Mouse (Mus musculus) spleen, postnatal 4 days (tissue): ENCODE measurements around the gene Fabp1.

ENCODE experiments used
- DNase-seq, 2 experiments: peaks; one replicate each; pipeline ENCODE4 v3.0.0; 2022; ENCODE audit warnings: low spot score in 2 of 2

Fabp1 gene

DNA sequence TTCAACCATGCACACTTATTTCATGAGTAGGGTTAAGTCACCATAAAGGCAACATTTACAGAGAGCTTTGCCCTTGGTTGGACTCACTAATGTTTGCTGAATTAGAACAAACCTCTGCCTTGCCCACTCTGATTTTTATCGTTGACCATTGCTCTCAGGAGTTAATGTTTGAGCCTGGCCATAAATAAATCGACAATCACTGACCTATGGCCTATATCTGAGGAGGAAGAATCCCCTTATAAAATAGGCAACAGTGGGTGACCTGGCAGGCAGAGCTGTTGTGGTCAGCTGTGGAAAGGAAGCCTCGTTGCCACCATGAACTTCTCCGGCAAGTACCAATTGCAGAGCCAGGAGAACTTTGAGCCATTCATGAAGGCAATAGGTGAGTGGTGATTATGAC, at the start of gene Fabp1:
Gene Fabp1, plus strand, starts transcription at position 216 of the 400 bp plus-strand sequence.
- DNase-seq: no peak

DNA sequence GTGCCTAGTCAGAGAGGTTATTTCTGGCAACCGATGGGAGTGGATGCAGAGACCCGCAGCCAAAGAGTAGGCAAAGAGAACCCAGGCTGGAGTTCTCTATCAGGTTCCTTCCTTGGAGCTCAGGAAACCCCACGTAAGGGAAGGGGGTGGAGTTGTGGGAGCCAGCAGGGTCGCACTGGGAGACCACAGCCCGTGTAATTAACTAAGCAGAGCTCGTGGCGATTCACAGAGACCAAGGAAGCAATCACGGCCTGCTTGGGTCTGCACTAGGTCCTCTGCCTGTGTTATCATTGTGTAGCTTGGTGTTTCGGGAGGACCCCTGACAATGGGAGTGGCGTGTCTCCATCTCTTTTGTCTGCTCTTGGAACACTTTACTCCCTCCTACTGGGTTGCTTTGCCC, 48.5 kb upstream of the Fabp1 start:
- no peak for DNase-seq

DNA sequence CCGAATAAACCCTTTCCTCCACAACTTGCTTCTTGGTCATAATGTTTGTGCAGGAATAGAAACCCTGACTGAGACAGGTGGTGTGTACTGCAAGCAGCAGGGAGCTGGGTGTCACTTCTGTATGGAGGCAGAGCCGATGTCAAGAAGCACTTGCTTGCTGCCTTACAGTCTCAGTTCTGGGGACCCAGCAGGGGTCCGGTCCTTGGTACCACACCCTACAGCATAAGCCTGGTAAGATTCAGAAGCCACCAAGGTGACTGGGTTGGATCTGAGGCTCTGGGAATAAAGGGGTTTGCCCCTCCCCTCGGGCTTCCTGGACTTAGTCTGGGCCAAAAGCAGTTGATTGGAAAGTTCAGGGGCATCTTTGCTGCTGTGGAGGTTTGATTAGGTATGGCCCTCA, 46.1 kb upstream of the Fabp1 start:
- no peak for DNase-seq

DNA sequence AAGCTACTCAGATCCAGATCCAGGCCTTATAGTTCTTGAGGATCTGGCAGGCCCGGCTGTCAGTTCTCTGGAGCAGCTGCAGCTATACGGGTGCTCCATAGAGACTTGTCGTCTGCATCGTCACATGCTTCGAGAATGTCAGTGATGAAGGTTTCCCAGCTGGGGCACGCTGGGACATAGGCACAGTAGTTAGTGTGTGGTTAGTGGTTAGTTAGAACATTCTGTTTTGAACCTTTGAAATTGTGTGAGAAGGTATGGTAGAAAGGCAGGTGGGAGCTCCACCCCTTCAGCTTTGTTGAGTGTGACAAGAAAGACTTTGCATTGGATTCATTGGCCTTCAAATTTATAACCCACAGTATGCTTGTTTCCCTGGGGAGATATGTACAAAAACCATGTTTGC, 44.8 kb upstream of the Fabp1 start:
- no peak for DNase-seq

DNA sequence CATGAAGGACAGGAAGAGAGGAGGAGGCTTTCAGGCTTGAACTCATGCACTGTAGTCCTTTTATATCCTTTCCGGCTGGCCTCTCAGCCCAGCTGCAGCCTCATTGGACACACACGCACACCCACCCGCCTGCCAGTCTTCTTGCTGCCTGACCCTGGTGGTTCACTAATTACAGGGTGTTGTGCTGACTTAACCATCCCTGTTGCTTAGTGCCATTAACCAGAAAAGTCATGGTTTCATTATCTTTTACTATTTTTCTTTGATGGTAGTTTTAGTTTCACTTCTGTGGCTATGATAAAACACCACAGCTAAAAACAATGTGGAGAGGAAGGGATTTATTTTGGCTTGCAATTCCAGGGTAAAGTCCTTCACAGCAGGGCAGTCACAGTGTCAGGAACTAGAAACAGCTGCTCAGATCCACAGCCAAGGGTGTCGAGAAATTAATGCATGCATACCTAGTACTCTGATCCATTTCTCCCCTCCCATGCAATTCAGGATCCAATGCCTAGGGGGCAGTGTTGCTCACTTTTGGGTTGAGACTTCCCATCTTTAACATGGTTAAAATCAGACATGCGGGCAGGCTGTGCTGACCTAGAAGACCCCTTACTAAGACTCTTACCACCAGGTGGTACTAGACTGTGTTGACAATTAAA, 42.8 kb upstream of the Fabp1 start:
- DNase-seq: no peak

DNA sequence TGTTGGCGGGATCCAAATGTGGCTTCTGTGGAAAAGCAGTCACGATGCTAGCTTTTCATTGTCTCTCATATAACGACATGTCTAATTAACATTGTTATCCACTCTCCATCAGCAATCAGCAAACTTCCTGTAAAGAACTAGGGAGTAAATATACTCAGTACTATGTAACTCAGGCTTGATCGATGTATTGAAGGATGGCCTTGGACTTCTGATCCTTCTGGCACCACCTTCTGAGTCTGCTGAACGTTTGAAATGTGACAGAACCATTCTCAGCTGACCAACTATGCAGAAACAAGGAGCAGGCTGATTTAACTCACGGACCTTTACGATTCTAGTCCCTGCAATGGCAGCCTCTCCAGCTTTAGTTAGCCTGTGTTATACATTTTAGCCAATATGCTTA, 38.3 kb upstream of the Fabp1 start:
- no peak for DNase-seq

DNA sequence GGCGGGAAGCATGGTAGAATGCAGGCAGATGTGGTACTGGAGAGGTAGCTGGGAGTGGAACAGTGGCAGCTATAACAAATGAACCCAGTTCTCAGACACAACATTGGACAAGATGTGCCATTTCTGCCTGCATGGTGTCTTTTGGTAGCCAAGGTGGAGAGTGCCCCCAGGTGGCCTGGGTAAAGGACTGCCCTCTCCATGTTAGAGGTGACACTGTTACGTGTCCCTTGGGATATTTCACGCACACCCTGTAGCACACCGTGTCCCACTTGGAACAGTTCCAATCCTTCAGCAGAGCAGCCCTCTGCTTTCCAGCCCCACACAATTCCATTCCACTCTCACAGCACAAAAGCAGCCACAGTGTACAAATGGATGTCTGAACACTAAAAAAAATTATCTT, 37.4 kb upstream of the Fabp1 start:
- DNase-seq: no peak

DNA sequence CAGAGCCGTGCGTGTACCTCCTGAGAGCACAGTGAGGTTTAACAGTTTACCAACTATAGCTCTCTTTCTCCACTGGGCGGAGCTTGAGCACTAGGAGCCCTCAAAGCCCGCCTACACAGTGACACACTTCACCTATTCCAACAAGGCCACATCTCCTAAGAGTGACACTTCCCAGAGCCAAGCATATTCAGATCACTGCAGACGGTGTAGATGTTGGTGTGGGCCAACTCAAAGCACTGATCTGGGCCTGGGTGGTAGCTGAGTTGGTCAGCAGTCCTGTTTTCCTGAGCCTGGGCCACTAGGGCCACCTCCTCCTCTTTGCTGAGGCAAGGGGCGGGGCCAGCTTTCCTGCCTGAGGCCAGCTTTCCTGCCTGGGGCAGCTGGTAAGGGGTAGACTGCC, 35.2 kb upstream of the Fabp1 start:
- DNase-seq: no peak

DNA sequence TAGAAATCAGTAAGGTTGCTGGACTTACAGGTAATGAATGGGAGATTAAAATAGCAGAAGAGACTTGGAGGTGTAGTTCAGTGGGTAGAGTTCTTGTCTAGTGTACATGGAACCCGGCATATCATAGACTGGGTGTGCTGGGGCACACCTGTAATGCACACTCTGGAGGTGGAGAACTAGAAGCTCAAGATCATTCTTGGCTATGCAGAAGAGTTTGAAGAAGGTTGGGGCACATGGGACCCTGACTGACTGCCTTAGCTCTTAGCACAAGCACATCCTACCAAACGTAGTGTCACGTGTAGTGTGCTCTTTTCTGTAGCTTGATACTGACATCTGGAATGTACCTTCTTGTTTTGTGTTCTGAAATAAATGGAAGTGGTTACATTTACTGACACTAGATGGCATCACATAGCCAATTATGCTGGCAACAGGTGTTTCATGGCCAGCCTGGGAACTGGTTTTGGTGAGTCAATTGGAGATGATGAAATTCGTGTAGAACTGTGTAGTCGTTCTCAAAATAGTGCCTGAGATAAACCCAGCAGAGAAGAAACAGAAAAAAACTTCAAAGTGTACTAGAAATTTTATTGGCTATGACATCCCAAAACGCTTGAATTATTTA, 33.0 kb upstream of the Fabp1 start:
- DNase-seq: no peak

DNA sequence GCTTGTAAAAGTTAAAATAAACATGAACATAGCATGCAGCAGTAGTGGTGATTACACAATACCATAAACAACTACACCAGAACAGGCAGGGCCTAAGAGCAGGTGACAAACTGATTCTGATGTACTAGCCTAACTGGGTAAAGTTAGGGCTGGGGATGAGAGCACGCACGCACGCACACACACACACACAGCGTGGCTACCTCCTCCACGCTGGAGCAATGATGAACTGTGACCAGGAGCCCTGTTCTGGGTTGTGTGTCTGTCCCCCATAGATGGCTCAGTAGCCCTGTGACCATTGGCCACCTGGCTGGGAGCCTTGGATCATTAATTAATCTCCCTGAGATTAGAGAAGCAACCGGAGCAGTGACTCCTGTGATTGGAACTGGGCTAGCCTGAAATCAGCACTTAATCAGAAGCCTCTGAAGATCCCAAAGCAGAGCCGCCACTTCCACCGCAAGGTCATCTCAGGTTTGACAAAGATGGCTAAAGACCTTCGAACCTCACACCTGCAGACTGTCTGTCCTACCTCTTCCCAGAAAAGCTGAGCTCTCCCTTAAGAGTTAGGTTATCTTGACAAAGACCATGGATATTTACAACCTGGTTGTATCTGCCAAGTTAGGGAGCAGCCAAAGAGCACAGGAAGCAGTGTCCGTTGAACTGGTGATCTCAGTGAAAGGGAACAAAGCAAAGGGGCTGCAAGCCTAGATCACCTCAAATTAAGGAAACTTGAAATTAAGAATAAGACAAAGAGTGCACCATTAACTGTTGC, 26.6 kb upstream of the Fabp1 start:
- DNase-seq: no peak

DNA sequence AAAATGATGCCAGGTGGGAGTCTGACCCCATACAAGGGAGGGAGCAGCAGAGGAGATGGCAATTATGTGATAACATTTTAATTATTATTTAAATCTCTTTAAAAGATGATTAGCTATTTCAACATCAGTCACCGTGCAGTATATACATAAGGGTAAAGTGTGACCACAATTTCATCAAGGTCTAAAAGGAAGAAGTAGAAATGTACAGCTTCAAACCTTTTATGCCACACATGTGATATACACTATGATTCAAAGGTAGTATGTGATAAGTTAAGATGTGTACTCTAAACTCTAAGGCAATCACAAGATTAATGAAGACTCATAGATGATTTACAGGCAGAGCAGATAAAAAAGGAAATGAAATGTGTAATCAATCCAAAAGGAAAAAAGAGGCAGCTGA, 19.0 kb upstream of the Fabp1 start:
- no peak for DNase-seq

DNA sequence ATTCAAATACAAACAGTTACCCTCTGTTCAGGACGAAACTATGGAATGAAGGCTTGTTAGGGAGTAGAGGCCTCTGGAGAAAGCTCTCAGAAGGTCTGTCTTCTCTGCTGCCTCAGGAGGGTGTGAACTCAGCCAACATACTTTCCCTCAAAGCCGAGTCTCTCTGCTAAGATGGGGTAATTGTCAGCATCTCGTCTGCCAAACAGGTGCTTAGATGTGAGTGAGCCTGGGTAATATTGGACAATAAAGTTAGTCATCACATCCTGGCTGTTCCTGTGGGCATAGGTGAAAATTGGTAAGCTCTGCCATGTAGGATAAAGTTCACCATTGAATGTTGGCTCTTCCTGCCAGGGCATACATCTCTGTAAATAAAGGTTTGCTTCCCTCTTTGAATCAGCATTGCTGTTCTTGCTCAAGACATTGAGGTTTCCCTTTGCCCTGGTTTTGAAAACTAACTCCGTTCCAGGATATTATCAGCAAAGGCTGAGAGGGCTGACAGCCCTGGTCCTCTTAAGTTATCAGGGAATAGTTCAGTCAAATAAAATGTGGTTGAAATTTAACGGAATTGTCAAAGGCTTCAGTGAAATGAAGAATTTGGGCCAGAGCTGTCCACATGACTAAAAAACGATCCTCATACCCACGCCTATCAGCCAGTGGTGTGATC, 14.6 kb upstream of the Fabp1 start:
- DNase-seq: no peak

DNA sequence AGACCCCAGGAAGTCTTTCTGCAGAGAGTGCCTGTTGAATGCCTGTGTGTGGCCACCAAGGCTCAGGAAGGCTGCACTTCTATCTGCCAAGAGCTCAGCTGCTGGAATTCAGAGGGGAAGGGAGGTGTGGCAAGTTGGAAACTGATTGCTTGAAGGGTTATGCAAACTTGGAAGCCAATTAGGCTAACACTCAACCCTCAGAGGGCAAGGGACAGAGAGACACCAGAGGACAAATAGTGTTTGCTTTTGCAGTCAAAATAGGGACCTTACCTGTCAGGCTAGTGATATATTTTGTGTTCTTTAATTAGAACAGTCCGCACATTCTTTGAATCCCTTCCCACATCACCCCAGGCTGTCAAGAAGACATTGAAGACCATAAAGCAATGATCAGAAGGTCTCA, 10.0 kb upstream of the Fabp1 start:
- DNase-seq: no peak

DNA sequence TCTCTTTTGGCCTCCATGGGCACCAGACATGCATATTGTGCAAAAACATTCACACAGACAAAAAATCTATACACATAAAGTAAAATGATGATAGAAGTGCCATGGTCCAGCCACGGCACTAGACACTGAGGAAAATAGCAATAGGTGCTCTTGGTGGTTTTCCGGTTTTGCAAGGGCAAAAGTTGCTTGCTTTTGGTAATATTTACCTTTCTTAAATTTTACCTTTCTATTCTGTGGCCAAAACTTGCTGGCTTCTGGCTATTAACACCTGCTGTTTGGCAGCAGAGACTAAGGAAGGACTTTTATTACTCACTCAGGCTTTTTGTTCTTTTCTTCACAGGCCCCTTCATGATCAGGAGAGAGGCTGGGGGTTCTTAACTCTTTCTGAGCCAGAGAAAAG, 9.1 kb upstream of the Fabp1 start:
- no peak for DNase-seq

DNA sequence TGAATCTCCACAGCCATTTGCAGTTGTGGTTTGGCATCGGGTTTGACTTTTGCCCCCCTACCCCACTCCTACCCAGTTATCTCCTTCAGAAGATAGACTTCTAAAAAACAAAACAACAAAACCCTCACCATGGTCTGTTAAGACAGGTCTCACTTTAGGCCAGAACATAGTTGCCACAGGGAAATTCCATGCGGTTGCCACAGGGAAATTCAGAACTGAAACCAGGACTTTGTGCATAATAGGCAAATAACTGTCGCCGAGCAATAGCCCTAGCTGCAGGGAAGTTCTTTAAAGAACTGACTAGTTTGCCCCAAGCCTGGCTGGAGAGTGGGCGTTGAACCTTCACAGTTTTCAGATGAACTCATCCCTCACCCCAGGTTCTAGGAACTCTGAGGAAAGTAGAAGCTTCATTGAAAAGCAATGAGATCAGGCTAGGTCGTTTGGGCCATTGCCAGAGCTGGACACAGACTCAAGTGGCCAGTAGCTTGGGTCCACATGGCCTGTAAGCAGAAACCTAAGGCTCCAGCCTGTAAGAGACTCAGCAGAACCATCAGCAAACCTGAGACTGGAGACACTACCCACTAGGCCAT, 6.4 kb upstream of the Fabp1 start:
- DNase-seq: no peak

DNA sequence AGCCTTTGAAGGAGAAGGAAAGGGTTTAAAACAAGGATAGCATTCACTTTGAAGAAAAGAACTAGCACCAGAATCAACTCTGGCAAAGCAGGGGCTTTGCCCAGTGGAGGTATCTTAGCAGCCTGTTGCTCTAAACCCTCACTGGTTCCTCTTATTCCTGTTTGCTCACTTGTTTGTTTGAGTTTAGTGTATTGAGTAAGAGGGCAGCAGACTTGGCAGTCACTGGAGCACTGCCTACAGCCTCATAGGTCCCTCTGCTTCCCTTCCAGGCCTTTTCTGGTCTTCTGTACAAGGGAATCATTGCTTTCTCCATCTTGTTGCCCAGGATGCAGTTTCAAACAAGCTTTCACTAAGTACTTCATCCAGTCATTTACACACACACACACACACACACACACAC, 3.5 kb upstream of the Fabp1 start:
- DNase-seq: no peak

DNA sequence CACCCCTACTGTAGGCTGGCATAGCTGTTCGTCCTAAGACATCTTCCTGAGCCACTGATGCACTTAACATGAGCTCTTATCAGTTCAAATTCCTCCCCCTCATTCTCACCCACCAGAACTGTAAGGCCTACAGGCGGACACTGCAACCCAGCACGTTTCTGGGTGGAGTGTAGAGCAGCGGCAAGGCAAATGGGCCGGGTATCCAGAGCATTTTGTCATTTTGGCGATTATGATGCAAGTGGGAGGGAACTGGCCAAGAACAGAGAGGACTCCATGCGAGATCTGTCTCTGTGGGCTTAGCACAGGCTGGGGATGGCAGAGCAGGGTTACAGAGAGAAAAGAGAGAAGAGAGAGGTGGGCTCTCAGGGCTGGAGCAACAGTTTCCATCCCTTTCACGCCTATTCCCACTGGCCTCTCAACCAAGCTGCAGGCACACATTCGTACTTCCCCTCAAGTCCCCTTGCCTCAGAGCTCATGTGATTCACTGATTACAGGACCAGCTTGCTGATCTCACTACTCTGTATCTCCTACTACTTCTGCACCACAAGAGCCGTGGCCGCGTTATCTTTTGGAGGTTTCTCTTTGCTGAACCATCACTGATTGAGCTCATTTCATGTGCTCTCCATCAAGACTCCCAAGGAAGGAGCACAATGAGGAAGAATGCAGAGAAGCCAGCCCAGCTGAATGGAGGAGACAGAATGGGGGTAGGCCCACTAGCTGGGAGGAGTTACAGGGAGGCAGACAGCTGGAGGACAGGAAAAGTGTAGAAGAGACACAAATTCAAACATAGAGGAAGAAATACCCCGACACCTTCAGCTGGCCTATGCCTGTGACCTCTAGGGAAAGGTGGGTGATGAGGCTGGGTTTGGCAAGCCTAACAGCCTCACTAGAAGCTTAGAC, 1.7 kb upstream of the Fabp1 start:
- no peak for DNase-seq

DNA sequence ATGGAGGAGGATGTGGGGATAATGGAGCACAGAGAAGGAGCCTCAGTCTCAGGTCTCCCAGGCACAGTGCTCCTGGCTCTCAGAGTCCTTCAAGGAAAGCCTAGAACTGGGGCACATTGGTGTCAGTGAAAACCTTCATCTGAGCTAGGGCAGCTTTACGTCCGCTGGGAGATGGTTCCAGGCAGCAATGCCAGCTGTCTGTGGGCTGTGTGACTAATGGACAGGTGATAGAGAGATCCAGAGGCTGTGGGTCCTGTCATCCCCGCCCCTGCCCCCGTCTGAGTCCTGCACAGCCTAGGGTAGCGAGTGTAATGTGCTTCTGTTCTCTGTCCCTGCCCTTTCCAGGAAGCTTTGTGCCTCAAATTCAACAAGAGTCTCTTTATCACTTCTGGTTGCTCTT, 2.3 kb downstream of the Fabp1 start:
- no peak for DNase-seq

DNA sequence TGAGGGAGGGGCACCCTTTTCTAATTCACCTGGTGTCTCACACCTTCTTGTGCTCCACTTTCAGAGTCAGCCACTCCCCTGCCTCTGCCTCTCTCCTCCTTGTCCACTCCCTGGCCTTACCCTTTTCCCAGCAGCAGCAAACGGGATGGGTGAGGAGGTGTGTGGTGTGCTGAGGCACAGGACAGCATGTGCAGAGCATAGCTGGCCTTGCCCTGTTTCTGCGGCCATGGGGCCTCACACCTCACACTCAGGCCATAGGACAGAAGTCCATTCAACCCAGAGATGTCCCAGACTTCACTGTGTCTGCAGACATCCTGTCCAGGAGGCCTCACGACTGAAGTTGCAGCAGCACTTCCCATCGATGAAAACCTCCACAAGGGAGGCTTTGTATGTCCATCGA, 4.0 kb downstream of the Fabp1 start:
- DNase-seq: no peak

DNA sequence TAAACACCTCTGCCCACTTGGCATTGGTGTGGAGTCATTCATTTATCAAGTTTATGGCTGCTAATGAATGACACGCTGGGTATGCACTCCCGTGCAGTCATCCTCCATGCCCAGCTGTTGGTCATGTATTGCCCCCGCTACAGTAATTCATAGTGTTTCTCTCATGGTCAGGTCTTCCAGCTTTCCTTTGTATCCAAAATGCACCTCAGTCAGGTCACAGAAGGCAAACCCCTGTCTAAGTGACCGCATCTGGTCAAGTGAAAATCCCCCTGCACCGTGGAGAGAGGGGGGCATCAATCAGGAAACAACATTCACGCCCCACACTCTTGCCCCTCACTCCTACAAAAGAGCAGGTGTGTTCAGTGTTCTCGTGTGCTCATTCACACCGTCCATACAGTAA, 4.5 kb downstream of the Fabp1 start:
- no peak for DNase-seq

DNA sequence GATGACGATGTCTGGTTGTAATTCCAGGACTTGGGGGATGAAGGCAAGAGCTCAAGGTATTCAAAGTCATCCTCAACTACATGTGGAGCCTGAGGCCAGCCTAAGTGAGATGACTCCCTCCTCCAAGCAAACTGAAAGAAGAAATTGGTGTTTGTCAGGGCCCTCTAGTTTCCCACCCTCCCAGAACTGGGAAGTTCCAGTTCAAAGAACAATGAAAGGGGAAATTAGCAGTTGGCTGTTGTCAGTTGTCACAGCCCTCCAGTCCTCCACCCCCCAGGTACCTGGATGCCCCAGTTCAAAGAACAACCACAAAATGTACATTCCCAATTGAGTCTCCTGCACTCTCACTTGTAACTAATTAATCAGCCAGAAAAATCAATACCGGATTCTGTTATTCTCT, 9.1 kb downstream of the Fabp1 start:
- DNase-seq: no peak
